Mouse (Mus musculus) left cerebral cortex, postnatal 4 days (tissue): ENCODE measurements at regions not wholly inside any gene's neighbourhood (a gene's known extent, or its start where the extent isn't known, plus 50 kb on each side); places are given as distances from the start of the nearest gene placed in this dataset.

Experiments used
- DNase-seq: peaks from one replicate; pipeline ENCODE4 v3.0.0-alpha.2; 2022
- intact Hi-C: fragments of 180-260 bp; cut with DNase I; formaldehyde crosslinking; loops from one replicate; pipeline ENCODE4 v1.15.1; 2025

- intact Hi-C loops = no loop called here
- no peak for DNase-seq
Measured at GRCm38 (mm10) chr8:89372761-89373160, 328.8 kb upstream of the Sall1 start.

DNA sequence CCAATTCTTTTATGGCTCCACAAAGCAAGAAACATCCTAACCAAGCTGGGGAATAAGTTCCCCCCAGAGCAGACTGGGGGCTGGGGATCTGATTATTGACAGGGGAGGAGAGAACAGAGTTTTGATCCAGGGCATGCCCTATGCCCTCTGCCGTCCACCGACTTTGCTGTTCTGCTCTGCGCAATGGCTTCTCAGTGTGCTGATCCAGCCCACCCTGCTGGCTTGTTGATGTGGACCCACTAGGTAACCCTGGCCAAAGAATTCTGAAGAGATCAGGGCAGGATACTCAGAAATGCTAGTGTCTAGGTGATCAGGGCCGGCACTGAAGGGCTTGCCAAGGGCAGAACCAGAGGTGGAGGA, 327.8 kb upstream of the Sall1 start:
- intact Hi-C loops = no loop called here
- DNase-seq = no peak

- DNase-seq = no peak
- intact Hi-C loops = no loop called here
Measured at GRCm38 (mm10) chr8:89370816-89371772, 327.1 kb upstream of the Sall1 start.

- DNase-seq = no peak
- intact Hi-C loops = no loop called here
Measured at GRCm38 (mm10) chr8:89365430-89365829, 321.5 kb upstream of the Sall1 start.

DNA sequence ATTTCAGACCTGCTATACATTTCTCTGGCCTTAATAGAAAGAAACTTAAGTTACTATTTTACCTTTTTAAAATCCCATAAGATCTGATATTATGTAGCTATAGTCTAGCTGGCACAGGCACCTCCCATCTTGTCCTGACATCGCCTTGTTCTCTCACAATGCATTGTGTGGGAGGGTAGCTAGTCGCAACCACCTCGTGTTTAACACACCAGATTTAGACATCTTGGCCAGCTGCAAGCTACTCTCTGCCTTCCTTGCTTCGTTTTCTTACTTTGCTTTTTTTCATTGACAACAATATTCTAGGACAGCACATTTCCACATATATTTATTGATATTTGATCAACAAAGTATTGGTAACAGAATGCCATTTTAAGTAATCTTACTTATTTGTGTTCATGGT, 314.4 kb upstream of the Sall1 start:
- intact Hi-C loops = no loop called here
- DNase-seq = no peak

DNA sequence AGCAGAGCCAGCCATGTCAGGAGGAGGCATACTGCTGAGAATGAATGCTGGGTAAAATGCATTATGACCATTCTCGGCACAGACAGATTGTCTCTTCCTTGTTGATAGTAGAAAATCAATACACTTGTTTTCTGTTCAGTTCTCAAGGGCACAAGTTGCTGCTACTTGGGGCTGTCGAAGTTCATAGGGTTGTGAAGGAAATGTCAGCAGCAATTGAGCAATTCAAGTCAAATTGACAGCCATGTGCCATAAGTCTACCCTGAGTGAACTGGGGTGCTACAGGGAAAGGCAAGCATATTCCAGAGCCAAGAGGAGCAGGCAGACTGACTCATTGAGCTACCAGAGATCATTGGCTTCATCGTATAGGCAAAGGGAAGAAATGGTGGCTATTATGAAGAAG, 301.6 kb upstream of the Sall1 start:
- DNase-seq = no peak
- intact Hi-C loops = no loop called here

GRCm38 (mm10) chr8:89341686-89342085, 297.7 kb upstream of the Sall1 start:
- intact Hi-C loops = no loop called here
- no peak for DNase-seq

DNA sequence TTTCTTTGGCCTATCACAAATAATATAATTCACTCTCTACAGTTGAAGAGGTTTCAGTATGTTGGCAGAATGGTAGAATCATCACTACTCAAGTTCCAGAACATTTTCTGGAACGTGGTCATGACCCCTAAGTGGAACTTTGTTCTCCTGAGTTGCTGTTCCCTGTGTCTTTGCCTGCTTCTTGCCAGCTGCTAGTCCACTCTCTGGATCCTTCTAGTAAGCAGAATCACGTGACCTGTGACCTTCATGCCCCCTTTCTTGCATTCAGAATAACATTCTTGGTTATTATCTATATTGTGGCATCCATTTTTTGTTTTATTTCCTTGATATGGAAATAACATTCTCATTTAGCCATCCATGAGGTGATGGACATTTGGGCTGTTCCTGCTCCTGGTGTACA, 291.5 kb upstream of the Sall1 start:
- intact Hi-C loops = no loop called here
- no peak for DNase-seq

DNA sequence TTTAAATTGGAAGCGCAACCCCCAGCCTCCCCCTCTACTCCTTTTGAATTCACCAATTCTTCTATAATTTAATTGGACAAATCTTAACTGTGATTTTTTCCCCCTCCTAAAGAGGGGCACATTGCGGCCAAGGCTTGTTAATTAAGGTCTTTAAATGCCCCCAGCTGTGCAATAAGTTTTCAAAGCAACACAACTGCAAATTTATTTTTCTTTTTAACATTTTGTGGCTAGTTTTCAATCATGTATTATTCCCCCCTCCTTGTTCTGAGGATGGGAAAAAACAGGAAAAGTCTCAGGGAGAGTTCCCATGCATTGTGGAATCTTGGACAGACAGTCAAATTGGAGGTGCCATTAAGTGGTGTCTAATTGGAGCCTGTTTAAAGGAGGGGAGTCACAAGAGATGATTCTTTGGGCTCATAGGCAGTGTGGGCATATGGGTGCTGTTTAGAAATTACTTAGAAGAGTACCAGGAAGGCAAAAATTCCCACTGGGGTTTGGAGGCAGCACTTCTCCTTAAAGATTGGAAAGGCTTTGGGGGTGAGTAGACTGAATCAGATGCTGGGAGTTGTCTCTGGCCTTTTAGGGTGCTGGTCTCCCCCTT, 281.9 kb upstream of the Sall1 start:
- intact Hi-C loops = no loop called here
- no peak for DNase-seq

- DNase-seq = no peak
- intact Hi-C loops = no loop called here
Measured at GRCm38 (mm10) chr8:89325248-89325645, 281.3 kb upstream of the Sall1 start.

GRCm38 (mm10) chr8:89324462-89325247, 280.7 kb upstream of the Sall1 start:
- DNase-seq = no peak
- intact Hi-C loops = no loop called here

GRCm38 (mm10) chr8:89317514-89318289, 273.7 kb upstream of the Sall1 start:
- intact Hi-C loops = loop anchor here (10.0 kb wide), 1 partner anchor 273 kb away; the partner anchor contains the start of gene Sall1
- DNase-seq = no peak

DNA sequence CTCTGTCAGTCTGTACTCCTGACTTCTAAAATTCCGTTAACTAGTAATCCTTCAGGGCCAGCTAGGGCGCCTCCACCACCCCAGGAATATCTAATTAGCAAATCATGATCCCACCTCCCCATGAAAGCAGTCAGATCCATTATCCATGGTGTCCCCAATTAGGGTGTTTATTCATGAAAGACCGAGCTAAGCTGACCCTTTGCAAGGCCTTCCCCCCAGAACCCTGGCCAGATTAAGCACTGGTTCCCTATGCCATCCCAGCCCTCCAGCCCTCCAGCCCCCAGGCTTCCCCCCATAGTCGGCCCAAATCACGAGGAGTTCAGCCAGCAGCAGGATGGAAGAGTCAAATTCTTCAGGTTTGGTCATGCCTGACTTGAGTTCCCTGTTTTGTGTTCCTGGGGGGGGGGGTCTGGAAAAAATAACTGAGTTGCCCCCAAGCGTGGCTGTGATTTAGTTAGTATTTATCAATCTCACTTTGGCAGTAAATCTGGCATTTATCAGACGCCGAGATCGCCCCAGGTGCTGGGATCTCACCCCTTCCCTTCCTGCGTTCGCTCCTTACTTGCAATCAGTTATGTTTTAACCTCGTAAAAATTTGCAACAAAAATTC, 272.7 kb upstream of the Sall1 start:
- intact Hi-C loops = loop anchor here (10.0 kb wide), 1 partner anchor 272 kb away; the partner anchor contains the start of gene Sall1

DNA sequence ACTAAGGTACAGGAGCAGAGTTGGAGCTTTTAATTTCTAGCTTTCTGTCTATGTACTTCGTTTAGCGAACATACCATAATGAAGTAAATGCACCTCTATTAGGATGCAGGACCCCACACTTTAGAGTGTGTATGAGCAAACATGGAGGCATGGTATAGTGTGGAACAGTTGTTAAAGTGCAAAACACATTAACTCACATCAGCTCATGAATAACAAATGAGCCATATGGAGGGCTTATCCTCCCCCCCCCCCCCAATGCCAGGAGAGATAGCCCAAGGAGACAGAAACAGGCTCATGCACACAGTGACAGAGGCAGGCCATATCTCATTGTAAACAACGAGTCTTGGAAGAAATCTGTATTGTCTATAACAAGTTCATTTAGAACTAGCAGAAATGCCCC, 270.9 kb upstream of the Sall1 start:
- no peak for DNase-seq
- intact Hi-C loops = loop anchor here (10.0 kb wide), 1 partner anchor 270 kb away; the partner anchor contains the start of gene Sall1

More for the DNA sequence above, 272.7 kb upstream of the Sall1 start:
- no peak for DNase-seq

- DNase-seq = no peak
- intact Hi-C loops = loop anchor here (10.0 kb wide), 1 partner anchor 266 kb away; the partner anchor contains the start of gene Sall1
Measured at GRCm38 (mm10) chr8:89310696-89311214, 266.8 kb upstream of the Sall1 start.

GRCm38 (mm10) chr8:89309591-89309990, 265.6 kb upstream of the Sall1 start:
- no peak for DNase-seq
- intact Hi-C loops = no loop called here

DNA sequence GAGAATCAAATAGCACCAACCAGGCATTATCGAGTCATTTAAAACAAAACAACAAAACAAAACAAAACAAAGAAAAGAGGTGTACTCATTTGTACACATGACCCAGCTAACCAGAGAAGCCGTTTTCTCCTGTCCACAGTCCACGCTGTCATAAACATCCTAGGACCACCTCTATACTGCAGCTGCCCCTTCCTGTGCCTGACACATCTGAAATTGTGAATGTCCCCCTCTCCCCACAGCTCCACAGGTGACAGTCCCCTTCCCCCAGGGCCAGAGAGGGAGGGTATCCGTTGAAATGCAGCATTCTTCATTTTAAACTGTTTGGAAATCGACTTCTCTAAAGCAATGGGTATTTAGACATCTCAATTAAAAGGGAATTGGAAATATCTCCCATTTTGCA, 265.0 kb upstream of the Sall1 start:
- intact Hi-C loops = no loop called here
- DNase-seq = no peak

- peak; percentile 53 for DNase-seq
Measured at GRCm38 (mm10) chr8:89308532-89308931, 264.6 kb upstream of the Sall1 start.

GRCm38 (mm10) chr8:89307601-89308000, 263.6 kb upstream of the Sall1 start:
- intact Hi-C loops = no loop called here
- peak; percentile 21 for DNase-seq

More at GRCm38 (mm10) chr8:89308532-89308931, 264.6 kb upstream of the Sall1 start:
- intact Hi-C loops = no loop called here

DNA sequence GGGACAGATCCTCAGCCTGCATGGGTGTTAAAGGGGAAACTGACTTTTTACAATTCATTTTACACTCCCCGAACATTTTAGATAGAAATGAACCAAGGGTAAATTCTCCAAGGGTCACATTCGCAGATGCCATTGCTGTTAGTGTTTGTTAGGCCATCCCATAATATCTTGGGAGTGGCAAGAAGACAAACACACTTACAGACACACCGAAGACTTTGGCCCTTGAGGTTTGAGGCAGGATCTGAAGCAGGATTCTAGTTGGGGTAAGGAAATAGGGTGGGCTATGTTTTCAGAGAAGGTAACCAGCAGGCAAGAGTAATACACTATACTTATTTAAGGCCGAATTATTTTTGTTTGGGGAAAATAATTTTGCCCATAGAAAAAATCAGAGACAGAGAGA, 263.1 kb upstream of the Sall1 start:
- intact Hi-C loops = no loop called here
- no peak for DNase-seq
